Mouse (Mus musculus) heart, postnatal 10 days (tissue): ENCODE measurements around the gene Mpped2. TPM values are rescaled to one million over a fixed set of nuclear protein-coding genes. Genes with fewer than 3 reads are reported as not detected.

Source experiments
- DNase-seq, 2 experiments: peaks; one replicate each; pipeline ENCODE4 v3.0.0; 2021
- intact Hi-C: fragments of 180-260 bp; cut with DNase I; formaldehyde crosslinking; loops from one replicate; pipeline ENCODE4 v1.15.1; 2025
- total RNA-seq, 2 experiments: library from RNA; stranded (reverse); gene quantifications; 2 replicates each; pipeline ENCODE4 v1.2.3; 2021

Mpped2 gene
- total RNA-seq, 2 experiments from 2014 or later = 19.6 to 22.9 TPM

DNA sequence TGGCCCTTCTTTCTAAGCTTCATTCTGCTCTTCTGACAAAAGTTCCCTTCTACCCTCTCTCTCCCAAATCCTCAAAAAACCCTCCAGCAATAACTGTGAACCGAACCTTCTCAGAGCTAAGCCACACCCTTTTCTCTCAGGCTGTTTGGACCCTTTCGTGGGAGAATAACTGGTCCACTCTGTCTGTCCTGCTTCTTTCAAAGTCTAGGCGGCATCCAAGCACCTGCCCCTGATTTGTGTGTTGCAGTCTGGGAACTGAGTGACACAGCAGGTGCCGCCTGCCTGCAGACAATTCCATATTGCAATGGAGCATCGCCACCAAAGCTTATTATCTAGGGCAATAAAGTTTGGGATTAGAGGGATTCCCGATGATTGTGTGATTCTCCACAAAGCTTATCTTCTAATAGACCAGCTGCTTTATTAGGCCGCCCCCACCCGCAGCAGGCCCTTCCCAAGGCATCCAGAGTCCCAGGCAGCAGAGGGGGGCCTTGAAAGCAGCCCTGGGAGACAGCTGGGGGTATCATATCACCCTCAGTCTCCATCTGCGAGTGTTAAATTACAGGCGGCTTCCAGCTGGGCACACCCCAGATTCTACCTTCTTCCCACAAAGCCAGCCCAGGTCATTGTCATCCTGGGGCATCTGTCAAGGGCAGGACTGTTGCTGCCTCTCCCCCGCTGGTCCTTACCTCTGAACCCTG is 202.4 kb downstream of the Mpped2 start:
- DNase-seq = no peak
- intact Hi-C loops = no loop called here

DNA sequence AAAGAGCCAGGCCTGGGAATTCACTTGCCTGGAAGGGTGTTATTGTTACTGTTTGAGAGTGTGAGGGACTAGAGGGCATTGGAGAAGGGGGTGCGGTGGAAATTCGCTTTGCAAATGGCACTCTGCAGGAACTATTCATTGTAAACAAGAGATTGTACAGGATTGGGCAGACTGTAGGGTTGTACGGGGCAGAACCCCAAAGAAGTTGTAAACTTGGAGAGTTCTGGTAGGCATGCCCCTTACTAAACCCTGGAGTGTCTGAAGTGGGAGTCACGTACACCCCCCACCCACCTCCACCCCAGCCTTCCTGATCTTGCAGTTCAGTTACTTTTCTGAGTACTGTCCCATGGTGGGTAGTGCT is 202.9 kb downstream of the Mpped2 start:
- intact Hi-C loops = no loop called here
- DNase-seq = no peak

GRCm38 (mm10) chr2:106911951-106912480 is 218.9 kb downstream of the Mpped2 start:
- intact Hi-C loops = no loop called here
- no peak for DNase-seq
